Mouse (Mus musculus): ENCODE measurements around the gene Ost4. TPM values are rescaled to one million over a fixed set of nuclear protein-coding genes. Genes with fewer than 3 reads are reported as not detected.

Gene Ost4
- polyA plus RNA-seq (2015; fragmentation: Nextera tagmentation; extraction: Ambion mirVana): 434 and 465 TPM in 2 replicates

DNA sequence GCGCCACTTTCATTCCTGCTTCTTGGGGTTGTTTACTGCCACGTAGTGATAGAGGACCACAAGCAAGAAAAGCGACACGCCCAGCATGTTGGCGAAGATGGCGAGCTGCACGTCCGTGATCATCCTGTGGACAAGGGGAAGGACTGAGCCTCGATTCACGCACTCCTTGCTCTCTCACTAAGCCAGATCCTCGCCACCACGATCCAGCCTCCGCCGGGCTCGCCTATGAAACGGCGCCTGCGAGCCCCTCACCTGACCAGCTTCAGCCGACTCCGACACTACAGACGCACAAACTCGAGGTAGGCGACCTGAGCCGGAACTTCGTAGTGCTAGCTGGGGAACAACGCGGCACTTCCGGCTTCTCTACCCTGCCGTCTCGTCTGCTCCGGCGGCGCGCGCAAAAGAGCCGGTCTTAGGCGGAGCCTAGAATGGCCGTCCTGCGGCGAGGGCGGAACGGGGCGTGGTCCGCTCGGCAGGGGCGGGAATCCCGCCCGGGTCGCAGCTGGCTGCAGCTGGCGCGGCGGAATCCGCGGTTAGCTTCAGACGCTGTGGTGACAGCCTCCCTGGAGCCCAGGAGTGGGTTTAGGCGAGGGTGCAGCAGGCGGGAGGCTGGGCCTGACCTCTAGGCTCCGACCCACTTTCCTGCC, at the start of gene Ost4:
Ost4 (minus strand) TSS at position 376 of the 647 bp plus-strand sequence.
- Histone ChIP-seq H3K9ac (ENCODE audit: low read length) (peak within 1 kb of the TSS; percentile 75), H3K27me3 (ENCODE audit: control insufficient read depth, insufficient read depth, low read length) (no peaks in the 10 kb centered on the region), H3K4me2 (ENCODE audit: low read depth, low read length) (peak within 1 kb of the TSS; percentile 99), H3K27ac (ENCODE audit: low read length) (peak within 1 kb of the TSS; percentile 98), H3K36me3 (ENCODE audit: control insufficient read depth, insufficient read depth, low read length) (no peaks in the 10 kb centered on the region), H3K4me3 (replicated peaks; ENCODE audit: low read length) (peak within 1 kb of the TSS; percentile 56), H3K4me1 (ENCODE audit: control insufficient read depth, insufficient read depth, low read length) (peaks cover 41% of the 10 kb centered on the region), H3K9me3 (replicated peaks; ENCODE audit: control insufficient read depth, low read length) (no peaks in the 10 kb centered on the region)
- WGBS: under 1% methylated on average over 55 of the region's 58 CpGs
- peak; percentile 92 for ATAC-seq (ENCODE audit: insufficient read depth, low FRiP score)

DNA sequence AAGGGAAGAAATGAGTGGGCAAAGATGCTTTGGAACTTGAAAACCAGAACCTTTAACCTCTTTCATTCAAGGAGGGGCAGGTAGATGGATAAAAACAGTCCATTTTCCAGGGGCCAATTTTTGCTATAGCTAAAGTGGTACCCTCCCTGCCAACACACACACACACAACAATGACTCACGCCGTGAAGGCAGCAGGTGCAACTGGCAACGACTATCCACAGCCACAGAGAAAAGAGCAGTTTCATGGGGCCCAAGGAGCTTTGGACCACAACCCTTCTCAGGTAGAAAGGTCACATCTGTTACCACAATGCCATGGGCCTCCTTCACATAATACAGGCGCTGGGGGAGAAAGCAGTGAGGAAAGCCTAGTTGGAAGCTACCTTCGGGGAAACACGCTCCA, 48.2 kb upstream of the Ost4 start:
- Histone ChIP-seq H3K4me2 (ENCODE audit: low read depth, low read length) (no peak overlapping the region), H3K36me3 (ENCODE audit: control insufficient read depth, insufficient read depth, low read length) (peaks cover 26% of the 10 kb centered on the region; the same call in 1 of the 2 replicates), H3K9me3 (replicated peaks; ENCODE audit: control insufficient read depth, low read length) (no peaks in the 10 kb centered on the region), H3K9ac (ENCODE audit: low read length) (no peak overlapping the region), H3K27me3 (ENCODE audit: control insufficient read depth, insufficient read depth, low read length) (no peaks in the 10 kb centered on the region), H3K27ac (ENCODE audit: low read length) (no peak overlapping the region), H3K4me3 (replicated peaks; ENCODE audit: low read length) (no peak overlapping the region), H3K4me1 (ENCODE audit: control insufficient read depth, insufficient read depth, low read length) (peaks cover 21% of the 10 kb centered on the region)
- WGBS: 88% methylated on average over 6 of the region's 6 CpGs
- ATAC-seq (ENCODE audit: insufficient read depth, low FRiP score): no peak

DNA sequence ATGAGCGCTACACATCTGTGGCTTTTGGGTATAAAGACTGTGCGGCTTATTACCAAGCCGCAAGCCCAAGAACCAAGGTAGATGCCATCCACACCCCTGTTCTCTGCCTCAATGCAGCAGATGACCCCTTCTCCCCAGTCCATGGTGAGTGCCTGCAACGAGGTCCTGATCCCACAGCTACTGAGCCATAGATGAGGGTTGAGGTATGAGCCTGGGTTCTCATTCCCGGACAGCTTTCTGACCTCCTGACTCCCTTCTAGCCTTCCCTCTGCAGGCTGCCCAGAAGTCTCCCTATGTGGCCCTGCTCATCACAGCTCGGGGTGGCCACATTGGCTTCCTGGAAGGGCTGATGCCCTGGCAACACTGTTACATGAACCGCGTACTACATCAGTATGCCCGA, 47.0 kb upstream of the Ost4 start:
- WGBS: 92% methylated on average over 9 of the region's 9 CpGs
- Histone ChIP-seq H3K27ac (ENCODE audit: low read length) (no peak overlapping the region), H3K9me3 (replicated peaks; ENCODE audit: control insufficient read depth, low read length) (no peaks in the 10 kb centered on the region), H3K4me3 (replicated peaks; ENCODE audit: low read length) (no peak overlapping the region), H3K4me1 (ENCODE audit: control insufficient read depth, insufficient read depth, low read length) (peaks cover 26% of the 10 kb centered on the region), H3K27me3 (ENCODE audit: control insufficient read depth, insufficient read depth, low read length) (no peaks in the 10 kb centered on the region), H3K36me3 (ENCODE audit: control insufficient read depth, insufficient read depth, low read length) (peaks cover 26% of the 10 kb centered on the region; the same call in 1 of the 2 replicates), H3K4me2 (ENCODE audit: low read depth, low read length) (no peak overlapping the region), H3K9ac (ENCODE audit: low read length) (no peak overlapping the region)
- ATAC-seq (ENCODE audit: insufficient read depth, low FRiP score): no peak

DNA sequence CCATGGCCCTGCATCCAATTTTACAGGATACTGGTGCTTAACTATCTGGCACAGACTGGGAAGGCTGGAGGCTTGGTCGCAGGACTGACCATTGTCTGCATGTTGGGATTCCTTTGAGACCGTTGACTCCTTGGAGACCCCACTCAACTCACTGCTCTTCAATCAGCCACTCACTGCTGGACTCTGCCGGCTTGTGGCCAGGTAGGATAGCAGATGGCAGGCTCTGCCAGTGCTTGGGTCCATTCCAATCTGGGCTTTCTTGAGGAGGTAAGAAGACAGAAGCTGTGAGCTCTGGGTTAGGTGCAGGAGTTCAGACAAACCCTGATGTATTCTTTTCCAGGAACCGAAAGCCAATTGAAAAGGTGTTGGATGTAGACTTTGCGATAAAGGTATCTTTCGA, 46.5 kb upstream of the Ost4 start:
- 92% methylated on average over 6 of the region's 6 CpGs for WGBS
- Histone ChIP-seq H3K9ac (ENCODE audit: low read length) (no peak overlapping the region), H3K4me3 (replicated peaks; ENCODE audit: low read length) (no peak overlapping the region), H3K27ac (ENCODE audit: low read length) (no peak overlapping the region), H3K27me3 (ENCODE audit: control insufficient read depth, insufficient read depth, low read length) (no peaks in the 10 kb centered on the region), H3K9me3 (replicated peaks; ENCODE audit: control insufficient read depth, low read length) (no peaks in the 10 kb centered on the region), H3K4me2 (ENCODE audit: low read depth, low read length) (no peak overlapping the region), H3K4me1 (ENCODE audit: control insufficient read depth, insufficient read depth, low read length) (peaks cover 28% of the 10 kb centered on the region), H3K36me3 (ENCODE audit: control insufficient read depth, insufficient read depth, low read length) (peaks cover 26% of the 10 kb centered on the region; the same call in 1 of the 2 replicates)
- ATAC-seq (ENCODE audit: insufficient read depth, low FRiP score): no peak

DNA sequence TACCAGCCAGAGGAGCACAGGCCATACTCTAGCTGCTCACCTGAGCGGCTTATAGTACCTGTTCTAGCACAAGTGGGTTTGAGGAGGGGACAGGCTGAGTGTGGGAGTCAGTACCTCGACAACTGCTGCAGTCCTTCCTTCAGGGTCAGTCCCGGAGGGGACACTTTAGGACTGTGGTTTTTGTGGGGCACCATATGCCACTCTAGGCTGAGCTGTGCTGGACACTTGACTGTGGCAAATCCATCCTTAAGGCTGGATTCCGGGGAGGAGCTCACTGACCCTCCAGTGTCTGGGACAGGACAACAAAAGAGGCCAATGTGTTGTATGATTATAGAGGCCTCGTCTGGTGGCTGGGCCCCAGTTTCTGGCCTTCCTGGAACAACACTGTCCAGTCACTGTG, 45.0 kb upstream of the Ost4 start:
- Histone ChIP-seq H3K27me3 (ENCODE audit: control insufficient read depth, insufficient read depth, low read length) (no peaks in the 10 kb centered on the region), H3K36me3 (ENCODE audit: control insufficient read depth, insufficient read depth, low read length) (peaks cover 19% of the 10 kb centered on the region; the same call in 1 of the 2 replicates)

DNA sequence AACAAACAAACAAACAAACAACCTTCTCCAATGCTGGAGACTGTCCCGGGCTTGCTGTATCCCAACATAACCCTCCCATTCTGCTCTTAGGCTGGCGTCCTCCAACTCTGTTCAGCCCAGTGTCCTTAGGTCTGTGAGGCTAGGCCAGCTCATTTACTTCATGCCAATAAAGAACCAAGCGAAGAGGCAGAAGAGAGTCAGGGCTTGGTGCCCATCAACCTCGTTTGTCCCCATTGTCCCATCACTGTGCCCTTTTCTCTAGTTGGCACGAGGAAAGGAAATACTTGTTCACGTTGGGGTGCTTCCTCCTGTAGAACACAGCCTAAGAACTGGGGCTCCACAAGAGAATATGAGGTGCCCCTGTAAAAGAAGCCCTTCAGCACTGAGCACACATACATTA, 44.1 kb upstream of the Ost4 start:
- WGBS: 86% methylated on average over 6 of the region's 6 CpGs
- Histone ChIP-seq H3K4me3 (replicated peaks; ENCODE audit: low read length) (no peak overlapping the region), H3K27ac (ENCODE audit: low read length) (no peak overlapping the region), H3K9ac (ENCODE audit: low read length) (no peak overlapping the region), H3K4me1 (ENCODE audit: control insufficient read depth, insufficient read depth, low read length) (peaks cover 17% of the 10 kb centered on the region), H3K4me2 (ENCODE audit: low read depth, low read length) (no peak overlapping the region), H3K36me3 (ENCODE audit: control insufficient read depth, insufficient read depth, low read length) (peaks cover 16% of the 10 kb centered on the region; the same call in 1 of the 2 replicates), H3K27me3 (ENCODE audit: control insufficient read depth, insufficient read depth, low read length) (no peaks in the 10 kb centered on the region), H3K9me3 (replicated peaks; ENCODE audit: control insufficient read depth, low read length) (no peaks in the 10 kb centered on the region)
- no peak for ATAC-seq (ENCODE audit: insufficient read depth, low FRiP score)

More for the DNA sequence above, 45.0 kb upstream of the Ost4 start:
- WGBS: 83% methylated on average over 5 of the region's 5 CpGs
- no peak overlapping the region for H3K9ac ChIP-seq (ENCODE audit: low read length)
- ATAC-seq (ENCODE audit: insufficient read depth, low FRiP score): no peak
- peaks cover 18% of the 10 kb centered on the region for H3K4me1 ChIP-seq (ENCODE audit: control insufficient read depth, insufficient read depth, low read length)
- no peak overlapping the region for H3K4me2 ChIP-seq (ENCODE audit: low read depth, low read length)
- H3K4me3 ChIP-seq (replicated peaks; ENCODE audit: low read length): no peak overlapping the region
- H3K9me3 ChIP-seq (replicated peaks; ENCODE audit: control insufficient read depth, low read length): no peaks in the 10 kb centered on the region
- no peak overlapping the region for H3K27ac ChIP-seq (ENCODE audit: low read length)

DNA sequence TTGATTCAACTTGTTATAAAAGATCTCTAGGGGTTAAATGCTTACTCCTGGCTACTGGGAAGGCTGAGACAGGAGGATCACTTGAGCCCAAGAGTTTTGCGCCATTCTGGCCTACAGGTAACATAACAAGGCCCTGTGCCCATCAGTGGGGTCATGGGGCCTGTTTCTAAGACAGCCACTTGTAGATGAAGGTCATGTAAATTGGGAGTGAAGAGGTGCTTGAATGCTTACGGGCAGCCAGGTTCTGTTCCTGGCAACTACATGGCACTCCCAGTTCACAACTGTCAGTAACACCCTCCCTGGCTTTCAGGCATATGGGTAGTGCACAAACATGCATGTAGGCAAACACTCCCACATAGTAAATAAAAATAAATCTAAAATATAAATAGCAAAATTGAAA, 43.3 kb upstream of the Ost4 start:
- H3K4me3 ChIP-seq (replicated peaks; ENCODE audit: low read length): no peak overlapping the region
- no peak overlapping the region for H3K27ac ChIP-seq (ENCODE audit: low read length)
- peaks cover 16% of the 10 kb centered on the region; the same call in 1 of the 2 replicates for H3K36me3 ChIP-seq (ENCODE audit: control insufficient read depth, insufficient read depth, low read length)
- peaks cover 17% of the 10 kb centered on the region for H3K4me1 ChIP-seq (ENCODE audit: control insufficient read depth, insufficient read depth, low read length)
- ATAC-seq (ENCODE audit: insufficient read depth, low FRiP score): no peak
- H3K27me3 ChIP-seq (ENCODE audit: control insufficient read depth, insufficient read depth, low read length): no peaks in the 10 kb centered on the region
- H3K9ac ChIP-seq (ENCODE audit: low read length): no peak overlapping the region
- H3K4me2 ChIP-seq (ENCODE audit: low read depth, low read length): no peak overlapping the region
- 86% methylated on average over 2 of the region's 2 CpGs for WGBS
- H3K9me3 ChIP-seq (replicated peaks; ENCODE audit: control insufficient read depth, low read length): no peaks in the 10 kb centered on the region

DNA sequence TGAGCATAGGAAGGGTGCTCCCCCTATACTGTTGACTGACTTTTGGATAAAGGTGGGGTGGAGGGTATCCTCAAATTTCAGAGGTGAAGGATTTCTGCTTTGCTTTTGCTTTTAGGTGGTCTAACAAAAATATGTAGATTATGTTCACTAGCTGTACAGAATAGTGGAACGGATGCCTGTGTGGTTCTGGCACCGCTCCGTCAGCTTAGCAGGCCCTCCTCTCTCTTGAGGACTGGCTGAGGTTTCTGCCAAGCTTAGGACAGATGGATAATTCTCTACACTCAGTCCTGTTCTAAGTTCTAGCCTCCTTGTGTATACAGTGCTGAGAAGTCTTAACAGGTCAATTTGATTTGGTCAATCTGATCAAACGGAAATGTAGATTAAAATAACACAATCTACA, 42.9 kb upstream of the Ost4 start:
- no peaks in the 10 kb centered on the region for H3K9me3 ChIP-seq (replicated peaks; ENCODE audit: control insufficient read depth, low read length)
- H3K27ac ChIP-seq (ENCODE audit: low read length): peak overlapping the region; percentile 76
- H3K4me3 ChIP-seq (replicated peaks; ENCODE audit: low read length): peak overlapping the region; percentile 70
- no peaks in the 10 kb centered on the region for H3K27me3 ChIP-seq (ENCODE audit: control insufficient read depth, insufficient read depth, low read length)
- peaks cover 16% of the 10 kb centered on the region; the same call in 1 of the 2 replicates for H3K36me3 ChIP-seq (ENCODE audit: control insufficient read depth, insufficient read depth, low read length)
- peak overlapping the region; percentile 72 for H3K9ac ChIP-seq (ENCODE audit: low read length)
- ATAC-seq (ENCODE audit: insufficient read depth, low FRiP score): no peak
- WGBS: 57% methylated on average over 4 of the region's 4 CpGs
- H3K4me2 ChIP-seq (ENCODE audit: low read depth, low read length): peak overlapping the region; percentile 88
- H3K4me1 ChIP-seq (ENCODE audit: control insufficient read depth, insufficient read depth, low read length): peaks cover 17% of the 10 kb centered on the region

DNA sequence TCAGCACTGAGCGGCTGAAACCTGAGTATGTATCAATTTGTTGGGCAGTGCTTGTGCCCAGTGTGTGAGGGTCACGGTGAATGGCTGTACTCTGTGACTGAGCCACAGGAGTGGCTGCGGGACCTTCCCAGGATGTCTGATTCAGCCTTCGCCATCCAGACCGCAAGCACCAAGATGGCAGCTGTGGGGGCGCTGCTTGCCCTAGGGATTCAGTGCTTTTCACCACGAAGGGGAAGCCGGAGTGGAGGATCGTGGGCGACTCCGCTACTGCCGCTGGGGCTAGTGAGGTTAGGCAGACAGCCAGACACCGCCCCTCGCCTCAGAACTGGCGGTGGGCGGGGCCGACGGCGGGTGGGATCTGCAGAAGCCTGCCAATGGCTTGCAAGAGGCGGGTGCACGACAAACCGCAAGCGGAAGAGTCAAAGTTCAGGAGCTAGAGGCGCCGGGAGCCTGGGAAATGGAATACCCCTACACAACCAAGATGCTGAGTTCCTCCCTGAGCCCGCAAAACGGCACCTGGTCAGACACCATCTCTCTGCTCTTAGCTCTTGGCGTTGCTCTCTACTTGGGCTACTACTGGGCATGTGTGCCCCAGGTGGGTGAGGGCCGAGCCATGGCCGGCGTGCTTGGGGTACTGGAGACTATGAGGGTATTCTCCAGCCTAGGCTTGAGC, 42.2 kb upstream of the Ost4 start:
- Histone ChIP-seq H3K36me3 (ENCODE audit: control insufficient read depth, insufficient read depth, low read length) (peaks cover 15% of the 10 kb centered on the region; the same call in 1 of the 2 replicates), H3K27me3 (ENCODE audit: control insufficient read depth, insufficient read depth, low read length) (no peaks in the 10 kb centered on the region), H3K9me3 (replicated peaks; ENCODE audit: control insufficient read depth, low read length) (no peaks in the 10 kb centered on the region), H3K9ac (ENCODE audit: low read length) (peak overlapping the region; percentile 72), H3K4me1 (ENCODE audit: control insufficient read depth, insufficient read depth, low read length) (peaks cover 17% of the 10 kb centered on the region), H3K4me2 (ENCODE audit: low read depth, low read length) (peak overlapping the region; percentile 88), H3K27ac (ENCODE audit: low read length) (peak overlapping the region; percentile 76), H3K4me3 (replicated peaks; ENCODE audit: low read length) (peak overlapping the region; percentile 70)
- WGBS: under 1% methylated on average over 31 of the region's 31 CpGs
- ATAC-seq (ENCODE audit: insufficient read depth, low FRiP score): peak; percentile 84
